Mouse (Mus musculus): ENCODE results near the gene Nptn.

DNA sequence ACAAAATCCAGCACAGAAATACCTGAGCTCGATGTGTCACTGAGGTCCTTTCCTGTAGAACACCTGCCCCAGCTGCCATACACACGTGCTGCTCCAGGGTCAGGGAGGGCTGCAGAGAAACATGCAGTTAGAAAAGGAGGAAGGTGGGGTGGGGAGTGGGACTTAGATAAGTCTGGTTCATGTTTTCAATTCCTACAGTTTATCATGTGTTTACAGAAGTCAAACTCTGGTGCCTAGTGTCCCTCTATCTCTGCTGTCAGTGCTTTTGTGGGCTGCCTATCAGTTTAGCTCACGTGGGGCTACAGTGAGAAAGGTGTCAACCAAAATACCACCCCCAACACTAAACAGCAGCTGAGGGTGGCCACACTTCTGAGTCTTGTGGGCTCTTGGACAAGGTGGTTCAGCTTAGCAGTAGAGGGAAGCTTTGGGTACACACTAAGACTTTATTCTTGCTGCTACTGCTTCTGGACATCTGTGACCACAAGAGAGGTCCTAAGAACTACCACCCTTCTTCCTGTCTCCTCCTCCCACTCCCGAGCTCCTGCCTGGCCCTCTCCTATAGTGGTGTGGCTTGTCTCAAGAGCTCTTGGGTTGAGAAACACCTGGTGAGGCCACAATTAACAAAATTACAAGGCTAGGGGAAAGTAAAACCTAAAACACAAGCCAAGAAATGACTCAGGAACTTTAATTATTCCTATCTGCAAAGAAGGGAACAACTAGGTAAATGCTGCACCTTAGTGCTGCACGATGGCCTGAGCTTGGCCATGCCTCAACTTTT, 75.9 kb downstream of the Nptn start:
- TF ChIP-seq MAX (IDR thresholded peaks at IDR 0.05; ENCODE audit: low read depth), result no peak
- TF ChIP-seq CEBPB (IDR thresholded peaks at IDR 0.05; ENCODE audit: insufficient read depth, poor library complexity, severe bottlenecking), result no peak

Data from myocyte (in vitro differentiated cells).